Mouse (Mus musculus) kidney, postnatal 25 days (tissue): ENCODE results near the gene Cuta.

ENCODE experiments used
- DNase-seq, 2 experiments: peaks; one replicate each; pipeline ENCODE4 v3.0.0; 2021; ENCODE audit warnings: mixed read lengths in 2 of 2

Cuta gene

GRCm38 (mm10) chr17:26884995-26885926 is 54.1 kb downstream of the Cuta start:
- peak; percentile 87 to 88 for DNase-seq
